ENCODE assay signal across 19 mouse cellular contexts in genomic region chr13:8873776-8874175, GRCm38 (mm10).
"Had no signal": no experiment of that assay in that cellular context is flagged by ENCODE, and none has a peak within 500 bp of the region (broad histone marks: within the 10 kb centered on the region; RNA-seq: fewer than 3 reads in every experiment).

No protein-coding gene starts in this region.

- H3K27me3 ChIP-seq: limb, embryonic 13.5 days; liver, embryonic 12.5 days; liver, embryonic 15.5 days; lung, embryonic 15.5 days; megakaryocyte, embryonic 14.5 days had no signal

- H3K27ac ChIP-seq: kidney, postnatal 0 days; layer of hippocampus, adult 2 months; limb, embryonic 10.5 days; limb, embryonic 13.5 days; liver, embryonic 12.5 days; liver, embryonic 15.5 days; lung, embryonic 15.5 days; midbrain, embryonic 10.5 days had no signal

- H3K9ac ChIP-seq: limb, embryonic 13.5 days; liver, embryonic 12.5 days; liver, embryonic 15.5 days; lung, embryonic 15.5 days had no signal

- H3K4me3 ChIP-seq: layer of hippocampus, adult 2 months; limb, embryonic 10.5 days; limb, embryonic 13.5 days; liver, embryonic 12.5 days; liver, embryonic 15.5 days; lung, embryonic 15.5 days; megakaryocyte, embryonic 14.5 days; midbrain, embryonic 10.5 days had no signal

- H3K9me3 ChIP-seq: limb, embryonic 10.5 days; limb, embryonic 13.5 days; liver, embryonic 12.5 days; liver, embryonic 15.5 days; lung, embryonic 15.5 days; megakaryocyte, embryonic 14.5 days; midbrain, embryonic 10.5 days had no signal

- H3K36me3 ChIP-seq: limb, embryonic 10.5 days; limb, embryonic 13.5 days; liver, embryonic 12.5 days; liver, embryonic 15.5 days; lung, embryonic 15.5 days; midbrain, embryonic 10.5 days had no signal

- ATAC-seq: liver, embryonic 12.5 days had no signal

- H3K4me2 ChIP-seq: limb, embryonic 13.5 days; liver, embryonic 12.5 days; liver, embryonic 15.5 days; lung, embryonic 15.5 days had no signal

- DNase-seq: kidney, adult 2 months; kidney, postnatal 25 days; layer of hippocampus, adult 9-11 months; liver; lung, adult 18-20 months; lung, postnatal 14 days; midbrain, embryonic 14.5 days; thymus, adult 2 months; thymus, postnatal 14 days; thymus, postnatal 4 days had no signal
